Mouse (Mus musculus) MEL (cell line): ENCODE results near the gene Kcnk13. TPM values are rescaled to one million over a fixed set of nuclear protein-coding genes. Genes with fewer than 3 reads are reported as not detected.

ENCODE experiments used
- DNase-seq: peaks from one replicate; pipeline ENCODE4 v3.0.0; 2011; ENCODE audit warnings: low read depth, low spot score
- H3K27ac ChIP-seq: 2 replicates; pipeline ENCODE4 v1.5.1; 2012; ENCODE audit warnings: low read depth, mild to moderate bottlenecking, control low read depth, low read length, moderate library complexity; ENCODE audit not compliant: control insufficient read depth
- H3K27me3 ChIP-seq, 2 experiments: fragments of 150-350 bp in 1 of 2; sonication (generic) in 1 of 2; 2 replicates each; pipeline ENCODE4 v1.6.1; 2012; ENCODE audit warnings: low read length in 2 of 2, mild to moderate bottlenecking in 2 of 2, improper control_type of control experiment in 1 of 2, moderate library complexity in 1 of 2; ENCODE audit not compliant: insufficient read depth in 2 of 2, control insufficient read depth in 1 of 2
- H3K36me3 ChIP-seq, 2 experiments: 2 replicates each; pipeline ENCODE4 v1.6.1; 2012 to 2014; ENCODE audit warnings: low read length in 2 of 2, improper control_type of control experiment in 1 of 2, inconsistent platforms in 1 of 2, mild to moderate bottlenecking in 1 of 2; ENCODE audit not compliant: insufficient read depth in 2 of 2, control insufficient read depth in 1 of 2
- H3K4me1 ChIP-seq, 2 experiments: fragments of 150-350 bp in 1 of 2; sonication (generic) in 1 of 2; 2 replicates each; pipeline ENCODE4 v1.6.1; 2012; ENCODE audit warnings: low read length in 2 of 2, improper control_type of control experiment in 1 of 2, mild to moderate bottlenecking in 1 of 2; ENCODE audit not compliant: insufficient read depth in 2 of 2, control insufficient read depth in 1 of 2
- H3K4me3 ChIP-seq, 2 experiments: fragments of 150-350 bp in 1 of 2; sonication (generic) in 1 of 2; 2 replicates each; pipeline ENCODE4 v1.5.1; 2012; ENCODE audit warnings: low read depth in 2 of 2, low read length in 2 of 2, mild to moderate bottlenecking in 2 of 2, moderate library complexity in 2 of 2, control low read depth in 1 of 2, improper control_type of control experiment in 1 of 2; ENCODE audit not compliant: control insufficient read depth in 1 of 2, insufficient read depth in 1 of 2
- H3K79me2 ChIP-seq: 2 replicates; pipeline ENCODE4 v1.6.1; 2012; ENCODE audit warnings: mild to moderate bottlenecking, low read length, moderate library complexity; ENCODE audit not compliant: control insufficient read depth, poor library complexity, insufficient read depth
- H3K9ac ChIP-seq: 2 replicates; pipeline ENCODE4 v1.6.1; 2012; ENCODE audit warnings: low read depth, mild to moderate bottlenecking, control low read depth, low read length, moderate library complexity; ENCODE audit not compliant: control insufficient read depth, poor library complexity, severe bottlenecking
- H3K9me3 ChIP-seq: fragments of 150-350 bp; sonication (generic); replicated peaks from 2 replicates; pipeline ENCODE4 v1.6.1; 2012; ENCODE audit warnings: mild to moderate bottlenecking, low read length, improper control_type of control experiment, moderate library complexity; ENCODE audit not compliant: insufficient read depth
- CHD2 ChIP-seq: IDR thresholded peaks from 2 replicates; pipeline ENCODE4 v1.6.1; 2011; ENCODE audit warnings: low read length, improper control_type of control experiment
- CTCF ChIP-seq, 3 experiments: IDR thresholded peaks in 2 of 3; conservative IDR thresholded peaks in 1 of 3; 2 replicates each; pipeline ENCODE4 v1.5.1; 2011 to 2012; ENCODE audit warnings: low read length in 3 of 3, low read depth in 2 of 3, mild to moderate bottlenecking in 2 of 3, improper control_type of control experiment in 1 of 3, inconsistent platforms in 1 of 3, mixed read lengths in 1 of 3, moderate library complexity in 1 of 3; ENCODE audit not compliant: control insufficient read depth in 1 of 3, insufficient read depth in 1 of 3, poor library complexity in 1 of 3, severe bottlenecking in 1 of 3
- ELF1 ChIP-seq: IDR thresholded peaks from 2 replicates; pipeline ENCODE4 v1.6.1; 2014; ENCODE audit warnings: low read depth, mild to moderate bottlenecking, inconsistent platforms, low read length, improper control_type of control experiment, moderate library complexity
- EP300 ChIP-seq, 2 experiments: IDR thresholded peaks; 2 replicates each; pipeline ENCODE4 v1.6.1; 2011; ENCODE audit warnings: improper control_type of control experiment in 2 of 2, low read length in 2 of 2, low read depth in 1 of 2, mild to moderate bottlenecking in 1 of 2
- GABPA ChIP-seq: IDR thresholded peaks from 2 replicates; pipeline ENCODE4 v1.6.1; 2012; ENCODE audit warnings: low read depth, mild to moderate bottlenecking, inconsistent platforms, low read length, improper control_type of control experiment, moderate library complexity
- HCFC1 ChIP-seq: IDR thresholded peaks from 2 replicates; pipeline ENCODE4 v1.6.1; 2012; ENCODE audit warnings: low read depth, mild to moderate bottlenecking, inconsistent platforms, low read length, improper control_type of control experiment, moderate library complexity
- JUND ChIP-seq: IDR thresholded peaks from 2 replicates; pipeline ENCODE4 v1.6.1; 2011; ENCODE audit warnings: low read depth, mild to moderate bottlenecking, improper control_type of control experiment, low read length
- KAT2A ChIP-seq: conservative IDR thresholded peaks from 2 replicates; pipeline ENCODE4 v1.6.1; 2012; ENCODE audit warnings: low read depth, low read length, improper control_type of control experiment, inconsistent platforms
- MAX ChIP-seq: IDR thresholded peaks from 2 replicates; pipeline ENCODE4 v1.6.1; 2011; ENCODE audit warnings: low read length, improper control_type of control experiment
- MEF2A ChIP-seq: IDR thresholded peaks from 2 replicates; pipeline ENCODE4 v1.6.1; 2014; ENCODE audit warnings: low read depth, mild to moderate bottlenecking, inconsistent platforms, low read length, improper control_type of control experiment; ENCODE audit not compliant: poor library complexity, insufficient replicate concordance, severe bottlenecking; ENCODE audit errors: extremely low read depth
- MXI1 ChIP-seq: IDR thresholded peaks from 2 replicates; pipeline ENCODE4 v1.6.1; 2011; ENCODE audit warnings: mild to moderate bottlenecking, low read depth, low read length, improper control_type of control experiment
- MYC ChIP-seq: IDR thresholded peaks from 2 replicates; pipeline ENCODE4 v1.6.1; 2011; ENCODE audit warnings: low read depth, mild to moderate bottlenecking, low read length, improper control_type of control experiment, moderate library complexity
- POLR2A ChIP-seq, 2 experiments: IDR thresholded peaks; 2 replicates each; pipeline ENCODE4 v1.6.1; 2011 to 2012; ENCODE audit warnings: low read length in 2 of 2, mild to moderate bottlenecking in 2 of 2, control low read depth in 1 of 2, improper control_type of control experiment in 1 of 2, low read depth in 1 of 2, moderate library complexity in 1 of 2; ENCODE audit not compliant: control insufficient read depth in 1 of 2, insufficient read depth in 1 of 2, poor library complexity in 1 of 2
- RAD21 ChIP-seq: IDR thresholded peaks from 2 replicates; pipeline ENCODE4 v1.6.1; 2011; ENCODE audit warnings: mild to moderate bottlenecking, low read depth, low read length, improper control_type of control experiment
- RCOR1 ChIP-seq: IDR thresholded peaks from 2 replicates; pipeline ENCODE4 v1.6.1; 2012; ENCODE audit warnings: low read depth, mild to moderate bottlenecking, inconsistent platforms, low read length, improper control_type of control experiment
- SMC3 ChIP-seq: IDR thresholded peaks from 2 replicates; pipeline ENCODE4 v1.6.1; 2011; ENCODE audit warnings: low read depth, low read length, improper control_type of control experiment
- TAL1 ChIP-seq: IDR thresholded peaks from 2 replicates; pipeline ENCODE4 v1.6.1; 2012; ENCODE audit warnings: mild to moderate bottlenecking, inconsistent platforms, low read length, moderate library complexity, mixed read lengths
- TBP ChIP-seq: IDR thresholded peaks from 2 replicates; pipeline ENCODE4 v1.8.0; 2011; ENCODE audit warnings: low read depth, low read length, improper control_type of control experiment
- TCF12 ChIP-seq: IDR thresholded peaks from 2 replicates; pipeline ENCODE4 v1.6.1; 2014; ENCODE audit warnings: low read depth, mild to moderate bottlenecking, inconsistent platforms, low read length, improper control_type of control experiment, moderate library complexity
- ZC3H11A ChIP-seq: IDR thresholded peaks from 2 replicates; pipeline ENCODE4 v1.6.1; 2012; ENCODE audit warnings: low read depth, mild to moderate bottlenecking, inconsistent platforms, low read length, improper control_type of control experiment
- ZKSCAN1 ChIP-seq: IDR thresholded peaks from 2 replicates; pipeline ENCODE4 v1.6.1; 2012; ENCODE audit warnings: low read depth, mild to moderate bottlenecking, inconsistent platforms, low read length, improper control_type of control experiment, moderate library complexity
- ZMIZ1 ChIP-seq: IDR thresholded peaks from 2 replicates; pipeline ENCODE4 v1.6.1; 2012; ENCODE audit warnings: low read depth, mild to moderate bottlenecking, inconsistent platforms, low read length, improper control_type of control experiment, moderate library complexity
- polyA plus RNA-seq, 2 experiments: library from polyadenylated mRNA; stranded (reverse) in 1 of 2; unstranded in 1 of 2; fragments of >175 nt in 1 of 2; fragments of >200 nt in 1 of 2; gene quantifications; 2 replicates each; pipeline versions ENCODE4 v1.2.1 to v1.2.4; 2012; ENCODE audit warnings: low replicate concordance in 2 of 2, low read depth in 1 of 2; ENCODE audit not compliant: insufficient read length in 2 of 2, insufficient read depth in 1 of 2, missing spikeins in 1 of 2
- total RNA-seq: library from RNA; depleted of rRNA; stranded (reverse); fragments of 300-350 nt; gene quantifications from 2 replicates; pipeline ENCODE4 v1.2.3, GENCODE M21; 2012

Kcnk13 gene
- total and polyA plus RNA-seq, 3 experiments: not detected

GRCm38 (mm10) chr12:100100707-100101030, 136.4 kb downstream of the Kcnk13 start:
- H3K9ac ChIP-seq: no peak overlapping the region
- TF ChIP-seq CHD2 (no peak), ZMIZ1 (no peak), TCF12 (no peak), SMC3 (no peak), GABPA (no peak), TBP (no peak), KAT2A (no peak), MXI1 (no peak), ZC3H11A (no peak), MEF2A (no peak), CTCF (IDR thresholded peaks at IDR 0.05 in 2 of 3, conservative IDR thresholded peaks at IDR 0.05 in 1 of 3; ENCODE audit: control insufficient read depth in 1 of 3, insufficient read depth in 1 of 3, low read depth in 2 of 3, low read length in 3 of 3, poor library complexity in 1 of 3, severe bottlenecking in 1 of 3) (no peak), ELF1 (no peak), MYC (no peak), TAL1 (no peak), EP300 (IDR thresholded peaks at IDR 0.05; ENCODE audit: low read depth in 1 of 2, low read length in 2 of 2) (no peak)
- TF ChIP-seq, all 39 proteins: peak for 0
- no peaks in the 10 kb centered on the region for H3K4me1 ChIP-seq
- no peaks in the 10 kb centered on the region for H3K9me3 ChIP-seq
- no peak for DNase-seq
- peaks cover 0 to 2% of the 10 kb centered on the region in 2 experiments; a peak in 3 of 4 replicates for H3K27me3 ChIP-seq
- H3K36me3 ChIP-seq: no peaks in the 10 kb centered on the region
- H3K27ac ChIP-seq: no peak overlapping the region
- H3K79me2 ChIP-seq: no peaks in the 10 kb centered on the region
- no peak overlapping the region for H3K4me3 ChIP-seq

- H3K9me3 ChIP-seq: no peaks in the 10 kb centered on the region
- H3K4me3 ChIP-seq: no peak overlapping the region
- no peak overlapping the region for H3K27ac ChIP-seq
- no peaks in the 10 kb centered on the region for H3K79me2 ChIP-seq
- H3K9ac ChIP-seq: no peak overlapping the region
- TF ChIP-seq ZMIZ1: no peak
- peaks cover 0 to 5% of the 10 kb centered on the region in 2 experiments; a peak in 2 of 4 replicates for H3K4me1 ChIP-seq
- DNase-seq: no peak
- H3K36me3 ChIP-seq: peaks cover 0 to 2% of the 10 kb centered on the region in 2 experiments; a peak in 2 of 4 replicates
- peaks cover 0 to 2% of the 10 kb centered on the region in 2 experiments; a peak in 3 of 4 replicates for H3K27me3 ChIP-seq
Observed at GRCm38 (mm10) chr12:100101651-100102050, 137.4 kb downstream of the Kcnk13 start.

GRCm38 (mm10) chr12:100104530-100104929, 140.2 kb downstream of the Kcnk13 start:
- Histone ChIP-seq H3K4me3 (no peak overlapping the region), H3K79me2 (no peaks in the 10 kb centered on the region), H3K27me3 (no peaks in the 10 kb centered on the region), H3K36me3 (peaks cover 0 to 11% of the 10 kb centered on the region in 2 experiments; a peak in 2 of 4 replicates), H3K9me3 (no peaks in the 10 kb centered on the region), H3K4me1 (peaks cover 0 to 14% of the 10 kb centered on the region in 2 experiments; a peak in 2 of 4 replicates), H3K27ac (no peak overlapping the region), H3K9ac (no peak overlapping the region)
- TF ChIP-seq RAD21 (no peak), TAL1 (no peak), MAX (no peak), ZC3H11A (no peak), RCOR1 (no peak), HCFC1 (no peak), POLR2A (IDR thresholded peaks at IDR 0.05; ENCODE audit: control insufficient read depth in 1 of 2, insufficient read depth in 1 of 2, low read depth in 1 of 2, low read length in 2 of 2, poor library complexity in 1 of 2) (no peak), JUND (no peak), ZKSCAN1 (no peak)
- DNase-seq: no peak
